Mouse (Mus musculus) T-helper 17 cell (primary cell): ENCODE measurements at regions not wholly inside any gene's neighbourhood (a gene's known extent, or its start where the extent isn't known, plus 50 kb on each side); places are given as distances from the start of the nearest gene placed in this dataset.

Experiments used
- in situ Hi-C, 2 experiments: fragments of 300-600 bp; cut with MboI, MseI; formaldehyde crosslinking; loops; 1 replicate in 1 of 2; 2 replicates in 1 of 2; pipeline ENCODE4 v1.15.1; 2025; ENCODE audit warnings: high pct_unique_total_duplicates in 2 of 2

DNA sequence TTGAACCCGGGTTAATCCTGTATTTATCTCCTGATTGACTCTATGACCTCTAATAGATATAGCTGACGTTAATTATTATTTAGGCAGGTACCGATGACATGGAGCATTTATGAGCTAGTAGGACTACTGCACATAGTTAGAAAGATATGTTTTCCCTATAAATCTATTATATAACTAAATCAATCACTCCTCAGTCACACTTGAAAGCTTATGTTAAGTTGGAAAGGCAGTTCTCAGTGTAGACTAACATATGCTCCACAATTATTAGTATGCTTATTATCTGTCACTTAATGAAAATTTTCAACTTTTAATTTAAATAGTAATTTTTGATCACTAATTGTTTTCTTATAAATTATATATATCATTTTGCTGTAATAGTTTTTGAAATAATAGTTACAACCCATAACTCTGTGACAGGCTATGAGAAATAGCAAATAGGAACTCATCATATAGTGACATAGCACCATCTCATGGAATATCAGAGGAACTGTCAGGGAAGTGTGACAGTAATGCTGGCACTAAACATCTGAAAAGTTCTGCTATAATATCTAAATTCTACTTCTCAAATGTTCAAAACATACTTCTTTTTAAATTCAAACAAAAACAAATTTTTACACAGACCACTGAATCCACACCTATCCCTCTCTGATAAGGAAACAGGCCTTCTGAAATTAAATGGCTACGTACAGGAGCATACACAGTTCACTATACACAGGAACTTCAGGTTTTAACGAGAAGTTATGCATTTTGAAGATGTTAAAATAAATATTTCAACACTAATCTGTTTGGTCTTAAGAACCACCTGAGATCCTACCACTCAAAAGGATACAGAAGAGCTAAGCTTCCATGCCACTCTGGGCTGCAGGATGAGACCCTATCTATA is 75.3 kb upstream of the Map2 start:
- in situ Hi-C loops = loop anchor here (25.0 kb wide), 2 partner anchors 737 to 788 kb away; no protein-coding TSS in a partner anchor

DNA sequence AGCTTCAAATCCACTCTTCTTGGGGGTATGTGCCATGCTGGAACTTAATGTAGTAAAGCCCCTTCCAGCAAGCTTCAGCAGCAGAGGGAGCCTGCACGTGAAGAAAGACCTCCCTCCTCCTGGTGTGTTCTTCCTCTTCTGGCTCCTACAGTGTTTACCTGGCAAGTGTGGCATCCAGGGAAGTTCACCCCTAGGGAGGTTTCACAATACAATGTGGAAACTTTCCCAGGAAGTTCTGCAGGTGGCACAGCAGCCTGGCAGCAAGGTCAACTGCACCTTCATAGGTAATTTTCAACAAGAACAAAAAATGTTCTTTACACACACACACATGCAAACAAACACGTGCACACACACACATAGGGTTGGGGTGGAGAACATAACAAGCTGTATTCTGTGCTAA is 73.7 kb upstream of the Map2 start:
- in situ Hi-C loops = loop anchor here (25.0 kb wide), 2 partner anchors 736 to 789 kb away; no protein-coding TSS in a partner anchor

DNA sequence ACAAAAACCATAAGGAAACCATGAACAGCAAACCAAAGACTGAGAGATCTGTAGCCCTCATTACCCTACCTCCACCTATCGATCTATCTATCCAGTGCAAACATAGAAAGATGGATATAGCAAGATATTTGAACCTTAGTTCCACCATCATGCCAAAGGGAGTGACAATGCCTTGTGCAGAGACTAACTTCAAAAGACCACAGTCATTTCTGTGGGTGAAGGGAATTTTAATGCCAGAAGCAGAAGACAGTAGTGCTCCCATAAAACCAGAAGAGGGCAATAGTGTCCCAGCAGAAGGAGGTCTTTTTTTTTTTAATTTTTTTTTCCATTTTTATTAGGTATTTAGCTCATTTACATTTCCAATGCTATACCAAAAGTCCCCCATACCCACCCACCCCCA is 70.6 kb upstream of the Map2 start:
- in situ Hi-C loops = loop anchor here (25.0 kb wide), 2 partner anchors 733 to 792 kb away; no protein-coding TSS in a partner anchor

DNA sequence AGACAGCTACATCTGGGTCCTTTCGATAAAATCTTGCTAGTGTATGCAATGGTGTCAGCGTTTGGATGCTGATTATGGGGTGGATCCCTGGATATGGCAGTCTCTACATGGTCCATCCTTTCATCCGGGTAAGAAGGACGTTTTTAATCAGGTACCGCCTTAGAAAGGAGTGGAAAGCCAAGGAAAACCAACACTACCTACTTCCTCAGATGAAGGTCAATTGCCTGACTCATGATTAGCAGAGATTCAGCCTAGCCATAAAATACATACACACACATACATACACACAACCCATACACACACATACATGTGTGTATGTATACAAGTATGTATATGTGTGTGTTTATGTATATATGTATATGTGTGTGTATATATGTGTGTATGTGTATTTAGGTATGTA is 69.9 kb upstream of the Map2 start:
- in situ Hi-C loops = loop anchor here (5.0 to 25.0 kb wide), 3 partner anchors 732 to 793 kb away; no protein-coding TSS in a partner anchor

DNA sequence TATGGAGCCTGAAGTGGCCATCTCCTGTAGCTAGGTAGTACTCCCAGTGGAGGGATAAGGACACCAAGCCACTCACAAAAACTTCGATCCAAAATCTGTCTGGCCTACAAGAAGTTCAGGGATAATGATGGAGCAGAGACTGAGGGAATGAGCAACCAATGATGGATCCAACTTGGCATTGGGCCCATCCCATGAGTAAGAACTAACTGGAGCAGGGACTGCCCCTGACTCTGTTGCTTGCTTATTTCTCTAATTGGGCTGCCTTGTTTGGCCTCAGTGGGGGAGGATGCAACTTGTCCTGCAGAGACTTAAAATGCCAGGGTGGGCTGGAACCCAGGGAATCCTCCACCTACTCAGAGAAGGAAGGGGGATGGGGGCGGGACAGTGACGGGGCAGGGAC is 67.0 kb upstream of the Map2 start:
- in situ Hi-C loops = loop anchor here (5.0 to 25.0 kb wide), 3 partner anchors 729 to 796 kb away; no protein-coding TSS in a partner anchor

DNA sequence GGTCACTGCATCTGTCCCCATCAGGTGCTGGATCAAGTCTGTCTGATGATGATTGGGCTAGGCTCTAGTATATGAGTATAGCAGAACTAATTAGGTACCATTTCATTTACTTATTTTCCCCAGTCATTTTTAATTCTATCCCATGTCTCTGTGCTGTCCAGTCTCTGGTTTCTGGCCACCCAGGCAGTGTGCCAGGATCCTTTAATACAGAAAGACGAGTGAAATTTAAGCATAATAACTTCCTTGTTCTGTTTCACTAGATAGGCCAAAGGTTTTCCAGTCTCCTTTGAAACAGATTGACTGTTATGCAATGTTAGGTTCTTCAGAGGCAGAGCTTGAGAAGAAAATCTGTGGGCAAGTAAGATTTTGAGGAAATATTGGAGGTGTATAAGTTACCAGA is 61.2 kb upstream of the Map2 start:
- in situ Hi-C loops = loop anchor here (25.0 kb wide), 2 partner anchors 723 to 802 kb away; no protein-coding TSS in a partner anchor

DNA sequence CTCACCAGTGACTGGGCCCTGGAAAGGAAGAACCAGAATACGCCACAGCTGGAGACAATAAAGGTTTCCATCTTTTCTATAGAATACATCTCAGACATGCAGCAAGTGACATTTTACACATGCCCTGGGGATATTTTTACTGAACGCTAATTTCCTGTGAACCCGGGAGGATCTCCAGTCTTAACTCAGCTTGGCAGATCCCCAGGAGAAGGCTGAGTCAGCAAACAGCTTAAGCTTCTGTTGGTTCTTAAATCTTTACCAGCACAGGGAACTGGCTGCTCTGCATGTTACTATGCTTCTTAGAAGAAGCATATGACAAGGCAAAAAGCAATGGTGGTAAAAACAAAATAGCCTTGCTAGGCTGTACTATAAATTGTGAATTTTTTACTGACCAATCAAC is 59.7 kb upstream of the Map2 start:
- in situ Hi-C loops = loop anchor here (5.0 to 25.0 kb wide), 3 partner anchors 212 to 803 kb away; no protein-coding TSS in a partner anchor
